Mouse (Mus musculus): Measurements from ENCODE around the gene Ppp3cb.
A peak's percentile ranks its signal among the peaks of the same experiment; 100 is the strongest.
"Not testable (repeated sequence)": the region's sequence is repeated elsewhere in the genome, so short reads cannot be mapped to it uniquely, and the experiment has no call there.

Gene Ppp3cb

DNA sequence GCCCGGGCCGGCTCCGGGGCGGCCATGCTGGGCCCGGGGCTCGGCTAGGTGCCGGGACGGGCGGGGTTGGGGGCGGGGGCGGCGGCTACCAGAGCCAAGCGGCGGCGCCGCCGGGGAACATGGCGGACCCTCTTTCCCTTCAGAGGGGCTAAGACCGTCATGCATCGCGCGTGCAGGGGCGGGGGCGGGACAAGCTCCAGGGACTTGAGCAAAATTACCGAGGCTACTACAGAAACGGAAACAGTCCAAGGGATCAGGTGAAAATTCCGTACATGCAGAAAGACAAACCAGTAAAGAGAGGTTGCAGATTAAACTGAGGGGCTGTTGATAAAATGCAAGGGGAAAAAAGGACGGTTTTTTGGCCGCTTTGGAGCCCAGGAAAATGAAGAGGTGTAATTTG is at the start of gene Ppp3cb:
Ppp3cb (minus strand) TSS at position 159 of the 400 bp plus-strand sequence.
- DNase-seq (ENCODE audit: low spot score): peak; percentile 63

DNA sequence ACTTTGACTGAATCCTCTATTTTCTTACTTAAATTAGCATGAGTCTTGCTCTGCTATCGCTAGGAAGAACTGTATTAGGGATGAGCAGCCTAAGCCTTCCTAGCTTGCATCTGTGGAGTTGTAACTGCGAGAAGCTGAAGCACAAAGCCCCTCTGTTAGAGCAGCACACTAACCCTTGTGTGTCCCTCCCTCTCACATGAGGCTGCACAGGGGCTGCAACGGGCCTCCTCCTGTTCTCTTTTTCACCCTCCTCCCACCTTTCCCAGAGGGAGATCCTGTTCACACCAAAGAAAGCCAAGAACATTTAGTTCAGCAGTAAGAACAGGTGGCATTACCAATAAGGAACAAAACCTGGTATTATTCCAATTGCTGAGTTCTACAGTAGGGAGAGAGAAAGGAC is 49.4 kb upstream of the Ppp3cb start:
- DNase-seq (ENCODE audit: low spot score): no peak

DNA sequence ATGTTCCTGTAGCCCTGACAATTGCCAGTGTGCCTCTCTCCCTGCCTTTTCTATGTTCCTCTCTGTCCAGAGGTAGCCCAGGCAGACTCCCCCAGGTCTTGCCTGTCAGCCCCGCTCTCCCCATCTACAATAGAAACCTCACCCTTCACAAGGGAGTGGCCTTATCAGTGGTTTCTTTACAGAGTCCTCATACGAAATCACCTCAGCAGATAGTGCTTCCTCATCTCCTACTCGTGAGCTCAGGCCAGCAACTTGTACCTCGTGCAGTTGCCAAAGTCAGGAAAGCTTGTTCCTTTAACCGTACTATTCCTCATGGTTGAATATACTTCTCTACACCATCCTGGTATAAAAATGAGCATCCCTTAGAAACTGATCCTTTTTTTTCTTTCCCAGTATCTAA is 41.1 kb upstream of the Ppp3cb start:
- no peak for DNase-seq (ENCODE audit: low spot score)

DNA sequence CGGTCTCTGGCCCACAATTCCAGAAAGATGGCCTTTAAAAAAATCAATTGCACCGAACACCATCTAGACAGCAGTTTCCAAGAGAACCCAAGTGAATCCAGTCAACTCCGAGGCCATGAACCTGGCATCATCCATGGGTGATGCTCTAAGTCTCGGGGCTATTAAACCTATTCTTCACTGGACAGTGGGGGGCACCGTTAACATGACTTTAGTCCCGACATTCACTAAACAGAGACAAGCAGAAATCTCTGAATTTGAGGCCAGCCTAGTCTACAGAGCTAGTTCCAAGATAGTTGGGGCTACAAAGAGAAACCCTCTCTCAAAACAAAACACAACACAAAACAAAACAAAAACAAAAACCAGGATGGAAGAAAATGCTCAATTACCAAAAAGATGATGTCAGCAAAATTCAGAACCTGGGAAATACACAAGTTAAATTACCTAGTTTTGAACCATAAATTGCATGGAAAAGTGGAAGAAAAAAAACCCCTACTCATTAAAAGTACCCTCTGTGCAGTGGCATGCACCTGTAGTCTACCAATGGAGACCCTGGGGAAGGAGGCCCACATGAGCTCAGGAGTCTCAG is 32.5 kb upstream of the Ppp3cb start:
- DNase-seq (ENCODE audit: low spot score): no peak

DNA sequence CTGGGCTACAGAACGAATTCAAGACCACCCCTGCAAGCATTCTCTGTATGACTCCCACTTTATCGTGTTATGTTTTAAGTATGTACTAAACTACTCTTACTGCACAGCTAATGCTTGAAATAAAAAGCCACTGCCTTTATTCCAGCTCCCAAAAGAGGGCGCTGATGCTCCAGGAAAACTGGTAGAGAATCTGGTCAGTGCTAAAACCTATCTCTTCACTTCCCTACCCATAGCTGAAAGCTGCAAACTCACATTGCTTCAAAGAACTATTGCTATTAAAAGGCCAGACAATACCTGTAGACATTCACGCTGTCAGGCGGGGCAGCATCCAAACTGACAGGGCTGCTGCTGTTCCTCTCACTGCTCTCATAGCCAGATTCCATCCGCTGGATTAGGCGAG is 29.8 kb upstream of the Ppp3cb start:
- DNase-seq (ENCODE audit: low spot score): peak; percentile 24

DNA sequence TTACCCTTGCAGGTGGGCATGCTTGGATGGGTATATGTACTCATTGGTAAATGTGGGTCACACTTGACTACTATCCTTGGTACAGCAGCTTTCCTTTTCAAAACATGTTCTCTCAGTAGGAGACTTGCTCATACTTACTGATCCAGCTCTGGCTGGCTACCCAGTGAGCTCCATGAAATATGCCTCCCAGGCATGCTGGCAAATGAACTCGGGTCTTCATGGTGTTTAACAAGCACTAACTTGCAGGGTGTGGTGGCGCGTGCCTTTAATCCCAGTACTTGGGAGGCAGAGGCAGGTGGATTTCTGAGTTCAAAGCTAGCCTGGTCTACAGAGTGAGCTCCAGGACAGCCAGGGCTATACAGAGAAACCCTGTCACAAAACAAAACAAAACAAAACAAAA is 26.8 kb upstream of the Ppp3cb start:
- DNase-seq (ENCODE audit: low spot score): not testable (repeated sequence)

DNA sequence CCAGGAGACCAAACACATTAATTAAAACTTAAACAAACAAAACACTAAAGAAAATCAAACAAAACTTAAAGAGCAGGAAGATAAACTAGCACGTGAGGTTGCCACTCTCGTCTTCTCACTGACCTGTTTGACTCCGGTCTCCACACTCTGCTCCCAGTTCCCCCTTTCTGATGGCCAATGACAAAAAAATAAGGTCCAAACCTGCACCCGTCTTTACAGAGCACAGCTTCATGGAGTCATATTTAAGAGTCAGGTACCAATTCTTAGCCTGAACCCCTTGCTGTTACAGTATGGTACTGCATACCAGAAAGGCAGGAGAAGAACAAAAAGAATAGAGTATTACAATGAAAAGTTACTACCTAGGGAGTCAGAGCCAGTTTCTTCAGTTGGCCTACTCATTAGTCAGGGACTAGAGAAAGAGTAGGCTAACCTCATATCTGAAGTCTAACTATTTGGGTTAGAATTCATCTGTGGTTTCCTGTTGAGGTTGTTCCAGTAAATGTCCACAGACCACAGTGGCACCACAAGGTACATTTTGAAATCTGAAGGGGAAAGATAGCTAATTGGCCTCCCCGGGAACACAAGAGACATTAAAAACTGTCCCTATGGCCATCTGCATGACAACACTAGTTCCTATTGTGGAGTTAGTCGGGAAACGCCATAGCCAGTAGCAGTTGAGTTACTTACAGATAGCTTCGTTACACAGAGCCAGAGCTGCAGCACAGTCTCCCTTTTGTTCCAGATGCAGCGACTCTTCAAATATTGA is 19.1 kb upstream of the Ppp3cb start:
- no peak for DNase-seq (ENCODE audit: low spot score)

DNA sequence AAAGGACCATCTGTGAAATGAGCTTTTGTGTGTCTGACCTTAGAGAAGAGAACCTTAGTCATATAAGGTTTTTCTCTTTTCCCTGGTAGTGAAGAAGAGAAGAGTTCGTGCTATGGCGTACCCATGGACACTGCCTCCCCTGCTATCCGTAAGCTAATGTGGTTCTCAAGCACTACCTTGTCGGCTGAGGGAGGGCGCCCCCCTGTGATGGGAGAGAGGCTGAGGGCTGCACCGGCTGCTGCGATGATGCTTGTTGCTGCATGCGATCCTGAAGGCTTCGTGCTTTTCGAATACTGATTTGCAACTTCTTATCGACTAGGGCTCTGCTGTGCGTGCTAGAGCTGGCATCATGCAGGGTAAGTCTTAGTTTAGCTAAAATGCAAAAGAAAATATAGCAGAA is 18.3 kb upstream of the Ppp3cb start:
- DNase-seq (ENCODE audit: low spot score): no peak

DNA sequence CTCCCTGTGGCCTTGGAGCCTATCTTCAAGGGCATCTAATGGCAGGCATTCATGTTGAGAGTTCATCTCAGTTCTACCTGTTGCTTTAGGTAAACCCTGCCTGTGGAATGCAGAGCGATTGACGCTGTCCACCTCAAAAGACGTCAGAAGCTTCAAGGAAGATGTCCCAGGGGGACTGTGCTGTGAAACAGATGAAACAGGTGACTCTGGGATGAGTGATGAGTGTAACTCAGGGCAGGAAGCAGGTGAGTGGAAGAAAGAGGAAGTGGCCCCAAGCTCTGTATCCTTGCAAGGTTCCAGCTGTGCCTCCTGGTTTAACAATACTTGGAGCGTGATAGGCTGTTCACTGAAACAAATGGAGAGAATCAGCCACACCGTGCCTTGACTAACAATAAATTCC is 15.5 kb upstream of the Ppp3cb start:
- no peak for DNase-seq (ENCODE audit: low spot score)

DNA sequence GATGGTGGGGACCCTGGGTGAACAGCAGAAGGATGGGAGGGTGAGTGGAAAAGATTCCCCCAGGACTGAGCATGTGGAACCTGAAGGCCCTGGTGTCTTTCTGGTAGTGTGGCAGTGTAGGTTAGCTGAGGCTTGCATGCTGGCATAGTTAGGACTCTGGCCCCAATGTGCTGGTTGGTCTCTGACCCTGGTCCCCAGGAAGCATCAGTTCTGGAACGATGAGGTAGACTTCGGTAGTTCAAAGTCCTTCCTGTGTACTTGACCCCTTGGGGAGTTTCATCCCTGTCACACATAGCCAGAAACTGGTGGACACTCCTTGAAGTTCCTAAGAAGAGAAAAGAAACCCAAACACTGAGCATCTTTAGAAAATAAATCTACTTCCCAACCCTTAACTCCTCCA is 3.8 kb upstream of the Ppp3cb start:
- no peak for DNase-seq (ENCODE audit: low spot score)

DNA sequence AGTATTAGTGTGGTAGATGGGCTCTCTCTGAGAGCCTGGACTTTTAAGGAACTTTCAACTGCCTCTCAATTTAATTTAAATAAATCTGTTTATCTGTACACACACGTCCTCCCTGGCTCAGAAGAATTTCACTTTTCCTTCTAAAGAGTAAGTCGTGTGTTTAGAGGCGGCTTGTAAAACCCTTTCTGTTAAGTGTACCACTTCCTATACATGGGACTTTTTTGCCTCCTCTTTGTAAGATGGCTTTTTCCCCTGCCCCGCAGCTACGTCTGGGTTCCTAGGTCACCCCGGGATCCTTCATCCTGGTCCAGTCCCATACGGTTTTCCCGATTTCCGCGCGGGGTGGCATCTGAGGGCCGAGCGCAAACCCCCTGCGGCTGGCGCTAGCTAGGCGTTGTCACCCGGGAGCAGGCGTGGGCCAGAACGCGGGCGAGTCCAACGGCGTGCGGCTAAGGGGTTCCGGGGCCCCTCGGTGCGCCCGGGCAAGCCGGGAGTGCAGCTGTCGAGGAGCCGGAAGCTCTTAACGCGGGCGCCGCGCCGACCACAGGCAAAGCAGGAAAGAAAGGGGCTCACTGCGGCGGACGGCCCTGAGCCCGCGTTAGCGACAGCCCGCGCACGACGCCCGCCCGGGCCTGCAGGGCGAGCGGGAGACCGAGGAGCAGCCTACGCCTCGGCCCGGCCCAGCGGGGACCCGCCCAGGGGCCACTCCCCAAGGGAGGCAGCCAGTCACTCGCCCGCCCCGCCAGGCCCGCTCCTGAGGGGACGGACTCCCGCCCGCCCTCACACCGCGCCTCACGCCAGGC is 643 bp downstream of the Ppp3cb start:
- DNase-seq (ENCODE audit: low spot score): peak; percentile 83

DNA sequence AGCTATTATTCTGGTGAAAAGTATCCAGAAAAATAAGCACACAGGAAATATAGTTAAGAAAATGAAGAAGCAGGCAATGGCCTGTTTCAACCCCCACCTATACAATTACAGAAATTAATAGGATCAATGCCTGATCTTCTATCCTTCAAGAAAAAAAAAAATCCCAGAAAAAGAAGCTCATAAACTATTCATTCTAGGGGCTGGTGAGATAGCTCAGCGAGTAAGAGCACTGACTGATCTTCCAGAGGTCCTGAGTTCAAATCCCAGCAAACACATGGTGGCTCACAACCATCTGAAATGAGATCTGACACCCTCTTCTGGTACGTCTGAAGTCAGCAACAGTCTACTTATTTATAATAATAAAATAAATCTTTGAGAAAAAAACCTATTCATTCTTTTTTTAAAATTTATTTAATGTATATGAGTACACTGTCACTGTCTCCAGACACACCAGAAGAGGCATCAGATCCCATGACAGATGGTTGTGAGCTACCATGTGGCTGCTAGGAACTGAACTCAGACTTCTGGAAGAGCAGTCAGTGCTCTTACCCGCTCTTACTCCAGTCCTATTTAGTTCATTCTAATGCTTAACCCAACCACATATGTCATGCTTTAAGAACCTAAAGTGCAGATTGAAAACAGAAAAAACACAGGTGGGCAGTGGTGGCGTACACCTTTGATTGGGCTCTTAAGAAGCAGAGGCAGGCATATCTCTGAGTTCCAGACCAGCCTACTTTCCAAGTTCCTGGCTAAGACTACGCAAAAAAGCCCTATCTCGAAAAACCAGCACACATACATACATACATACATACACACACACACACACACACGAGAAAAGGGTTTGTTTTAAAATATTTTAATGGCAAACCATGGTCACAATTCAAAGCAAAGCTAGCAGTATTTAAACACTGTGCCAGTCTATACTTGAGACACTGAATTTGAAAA is 1.6 kb downstream of the Ppp3cb start:
- DNase-seq (ENCODE audit: low spot score): no peak

DNA sequence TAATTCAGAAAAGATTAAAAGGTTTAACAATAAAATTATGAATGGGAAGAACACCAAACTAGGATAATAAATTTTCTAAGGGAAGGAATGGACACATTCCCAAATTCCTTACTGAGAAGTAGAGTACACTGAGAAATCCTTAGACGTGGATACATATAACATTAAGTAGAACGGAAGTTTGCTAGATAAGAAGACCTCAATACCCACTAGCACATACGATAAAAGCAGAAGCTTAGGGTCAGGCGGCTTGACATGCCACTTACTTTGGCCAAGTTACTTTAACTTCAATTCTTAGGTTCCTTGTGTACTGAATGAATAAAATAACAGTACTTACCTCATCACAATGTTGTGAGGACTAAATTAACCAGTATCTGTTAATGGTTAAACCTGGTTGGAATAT is 16.7 kb downstream of the Ppp3cb start:
- DNase-seq (ENCODE audit: low spot score): no peak

DNA sequence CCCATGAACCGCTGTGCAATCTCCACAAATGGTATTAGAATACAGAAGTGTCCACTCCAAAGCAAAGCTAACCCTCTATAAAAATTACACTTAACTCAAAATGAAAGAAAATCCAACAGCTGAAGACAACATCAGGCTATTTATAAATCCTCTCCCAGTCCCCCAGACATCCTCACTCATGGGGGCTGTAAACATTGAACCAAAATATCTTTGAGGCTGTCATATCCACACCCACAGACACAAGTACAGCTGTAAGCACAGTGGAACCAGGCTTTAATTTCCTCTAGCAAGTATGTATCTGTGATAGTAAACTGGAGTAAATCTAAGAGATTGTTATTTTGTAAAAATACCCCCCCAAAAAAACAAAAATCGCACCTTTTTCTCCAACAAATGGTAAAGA is 26.2 kb downstream of the Ppp3cb start:
- no peak for DNase-seq (ENCODE audit: low spot score)

DNA sequence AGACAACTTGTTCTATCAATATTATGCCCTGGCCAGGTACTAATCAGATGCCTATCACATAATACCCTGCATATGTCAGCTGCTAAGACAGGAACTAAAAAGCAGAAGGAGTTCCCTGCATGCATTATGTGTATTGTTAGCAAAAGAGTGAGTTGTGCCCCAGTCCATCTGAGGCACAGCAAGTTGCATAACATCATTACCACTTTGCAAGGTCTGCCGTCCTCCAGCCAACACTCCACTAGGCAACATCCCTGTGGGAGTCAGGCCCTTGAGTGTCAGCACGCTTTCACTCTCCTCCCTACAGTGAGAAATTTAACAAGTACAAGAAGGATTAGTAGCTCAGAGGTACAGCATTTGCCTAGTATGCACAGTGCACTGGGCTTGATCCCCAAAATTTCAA is 37.9 kb downstream of the Ppp3cb start:
- DNase-seq (ENCODE audit: low spot score): no peak

DNA sequence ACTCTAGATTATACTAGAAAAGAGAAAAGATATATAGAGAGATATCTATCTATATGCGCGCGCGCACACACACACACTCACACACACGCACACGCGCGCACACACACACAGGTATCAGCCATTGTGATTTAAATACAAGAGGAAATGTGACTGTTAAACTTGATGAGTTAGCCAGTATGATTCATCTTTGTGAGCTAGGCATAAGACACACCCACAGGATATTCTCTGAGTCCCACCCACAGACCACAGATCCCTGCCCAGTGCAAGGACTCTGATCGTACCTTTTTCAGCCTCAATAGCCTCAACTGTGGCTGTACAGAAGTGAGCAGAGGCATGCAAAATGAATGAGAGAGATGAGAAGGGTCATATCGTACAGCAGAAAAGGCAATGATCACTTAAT is 43.4 kb downstream of the Ppp3cb start:
- DNase-seq (ENCODE audit: low spot score): no peak

DNA sequence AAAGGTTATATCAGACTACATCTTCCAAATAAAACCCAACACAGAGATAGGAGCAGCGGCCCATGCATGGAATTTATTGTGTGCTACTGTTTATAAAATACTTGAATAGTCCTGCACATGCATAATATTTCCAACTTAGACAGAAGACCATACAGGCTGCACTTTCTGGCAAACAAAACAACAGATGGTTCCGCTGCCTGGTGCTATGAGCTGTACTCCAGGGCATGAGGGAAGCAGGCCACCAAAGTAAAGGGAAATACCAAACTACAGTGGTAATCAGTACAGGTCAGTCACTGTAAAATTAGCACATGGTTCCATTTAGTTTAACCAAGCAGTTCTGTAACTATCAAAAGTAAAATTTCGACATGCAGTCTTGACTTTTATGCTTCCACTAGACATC is 46.4 kb downstream of the Ppp3cb start:
- no peak for DNase-seq (ENCODE audit: low spot score)

DNA sequence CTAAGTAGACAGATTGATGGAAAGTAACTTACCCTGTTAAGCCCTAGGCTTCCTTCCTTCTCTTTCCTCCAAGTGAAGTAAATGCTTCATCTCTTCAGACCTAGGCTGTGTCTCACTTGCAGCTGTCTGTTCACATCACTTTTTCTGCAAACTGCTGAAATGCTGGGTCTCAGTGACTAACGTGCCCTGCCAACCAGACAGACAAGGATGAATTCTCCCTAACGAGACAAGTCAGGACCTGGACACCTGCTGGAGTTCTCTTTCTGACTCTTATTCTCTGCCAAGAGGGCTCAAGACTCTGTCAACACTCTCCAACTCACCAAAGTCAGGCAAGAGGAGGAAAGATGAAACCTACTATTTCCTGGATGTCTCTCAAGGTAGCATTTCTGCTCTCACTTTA is 49.8 kb downstream of the Ppp3cb start, which contains the start of gene Mss51:
Mss51 (minus strand) TSS at position 299 of the 400 bp plus-strand sequence.
- DNase-seq (ENCODE audit: low spot score): no peak

DNA sequence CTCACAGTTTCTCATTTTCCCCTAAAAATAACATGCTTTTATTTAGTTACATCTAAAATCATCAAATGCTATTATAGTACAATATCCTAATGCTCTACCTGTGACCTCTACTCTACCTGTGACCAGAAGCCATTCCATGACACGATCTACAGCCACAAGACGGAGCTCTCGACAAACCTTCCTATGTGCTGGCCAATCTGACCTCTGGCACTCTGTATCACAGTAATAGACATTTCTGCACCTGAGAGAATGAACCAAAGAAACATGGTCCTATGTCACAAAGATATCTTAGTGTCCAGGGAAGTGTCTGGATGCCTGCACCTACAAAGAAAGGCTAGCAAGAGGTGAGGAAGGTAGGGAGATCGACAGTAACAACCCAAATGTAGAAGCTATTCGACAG is 60.3 kb downstream of the Ppp3cb start:
- no peak for DNase-seq (ENCODE audit: low spot score)

DNA sequence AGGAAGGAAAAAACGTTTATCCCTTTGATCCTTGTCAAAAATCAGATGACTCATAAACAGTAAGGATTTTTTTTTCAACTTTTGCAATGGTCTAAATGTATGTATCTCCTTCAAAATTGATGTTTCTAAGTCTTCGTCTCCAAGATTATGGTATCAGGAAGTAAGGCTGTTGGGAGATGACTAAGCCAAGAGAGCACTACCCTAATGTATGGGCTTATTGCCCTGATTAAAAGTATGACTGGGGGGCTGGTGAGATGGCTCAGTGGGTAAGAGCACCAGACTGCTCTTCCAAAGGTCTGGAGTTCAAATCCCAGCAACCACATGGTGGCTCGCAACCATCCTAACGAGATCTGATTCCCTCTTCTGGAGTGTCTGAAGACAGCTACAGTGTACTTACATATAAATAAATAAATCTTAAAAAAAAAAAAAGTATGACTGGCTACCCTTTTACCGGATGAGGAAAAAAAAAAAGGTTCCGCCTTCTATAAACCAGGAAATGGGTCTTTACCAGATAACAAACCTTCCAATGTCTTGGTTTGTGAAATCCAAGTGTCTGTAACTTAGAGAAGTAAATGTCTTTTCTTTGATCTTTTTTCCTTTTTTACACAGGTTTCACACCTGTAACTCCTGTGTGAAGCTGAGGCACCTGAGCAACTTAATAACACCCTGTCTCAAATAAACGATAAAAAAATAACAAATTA is 64.2 kb downstream of the Ppp3cb start:
- DNase-seq (ENCODE audit: low spot score): no peak

DNA sequence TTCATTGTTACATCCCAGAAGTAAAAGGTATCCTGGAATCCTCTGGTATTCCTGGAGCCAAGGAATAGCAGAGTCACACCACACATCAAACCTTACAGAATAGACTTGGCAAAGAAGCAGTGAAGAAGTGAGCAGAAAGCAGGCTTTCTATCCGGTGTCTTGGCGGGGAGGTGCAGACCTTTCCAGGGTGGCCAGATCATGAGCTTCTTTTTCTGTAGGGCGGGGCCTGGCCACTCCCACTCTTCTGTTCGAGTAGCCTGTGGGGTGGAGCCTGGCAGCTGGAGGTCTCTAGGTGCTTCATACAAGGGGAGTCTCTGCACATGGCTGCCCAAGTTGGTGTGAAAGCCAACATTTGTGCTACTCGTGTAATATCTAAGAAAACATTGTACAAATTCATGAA is 65.2 kb downstream of the Ppp3cb start:
- no peak for DNase-seq (ENCODE audit: low spot score)

All from ovary, postnatal 10 days (tissue).